Mouse (Mus musculus): ENCODE data around the gene Ech1.

Gene Ech1

DNA sequence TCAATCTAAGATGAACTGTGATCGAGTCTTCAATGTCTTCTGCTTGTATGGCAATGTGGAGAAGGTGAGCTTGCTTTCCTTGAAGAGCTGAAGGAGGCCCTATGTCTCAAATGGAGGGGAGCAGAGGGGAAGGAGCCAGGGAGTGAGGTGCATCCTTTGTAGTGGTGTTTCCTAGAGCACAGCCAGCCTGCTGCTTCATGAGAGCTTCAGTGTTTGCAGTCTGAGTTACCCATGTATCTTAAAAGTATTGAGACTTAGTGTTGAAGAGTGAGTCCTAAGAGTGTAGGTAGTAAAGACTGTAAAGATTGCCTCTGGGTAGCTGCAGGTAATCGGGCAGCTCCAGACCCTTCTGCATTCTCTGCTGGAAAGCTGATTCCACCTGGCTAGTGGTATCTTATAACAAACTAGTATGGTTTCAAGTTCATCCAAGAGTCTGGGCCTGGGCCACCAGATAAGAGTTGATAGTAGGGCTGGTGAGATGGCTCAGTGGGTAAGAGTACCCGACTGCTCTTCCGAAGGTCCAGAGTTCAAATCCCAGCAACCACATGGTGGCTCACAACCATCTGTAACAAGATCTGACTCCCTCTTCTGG lies 6.1 kb upstream of the Ech1 start:
- DNase-seq (ENCODE audit: low read depth, low spot score), result no peak

GRCm38 (mm10) chr7:28819571-28819970 lies 5.4 kb upstream of the Ech1 start:
- no peak for DNase-seq (ENCODE audit: low read depth, low spot score)

- DNase-seq (ENCODE audit: low read depth, low spot score), result no peak
These were observed 4.4 kb upstream of the Ech1 start for GRCm38 (mm10) chr7:28820358-28821260.

- DNase-seq (ENCODE audit: low read depth, low spot score), result no peak
These were observed 3.7 kb upstream of the Ech1 start for GRCm38 (mm10) chr7:28821261-28821831.

DNA sequence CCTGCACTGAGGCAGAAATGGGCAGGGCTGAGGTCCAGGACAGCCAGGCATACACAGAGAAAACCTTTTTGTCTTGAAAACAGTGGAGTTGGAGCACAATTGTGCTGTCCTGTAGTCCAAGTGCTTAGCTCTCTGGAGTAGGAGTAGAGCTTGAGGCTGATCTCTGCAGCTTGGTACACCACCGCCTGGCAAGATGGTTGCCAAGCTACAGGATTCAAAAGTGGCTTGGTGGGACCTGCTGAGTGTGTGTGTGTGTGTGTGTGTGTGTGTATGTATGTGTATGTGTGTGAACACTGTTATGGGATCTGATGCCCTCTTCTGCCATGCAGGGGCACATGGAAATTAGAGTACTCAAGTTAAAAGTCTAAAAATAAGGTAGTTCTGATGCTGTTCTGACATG lies 2.5 kb upstream of the Ech1 start:
- no peak for DNase-seq (ENCODE audit: low read depth, low spot score)

DNA sequence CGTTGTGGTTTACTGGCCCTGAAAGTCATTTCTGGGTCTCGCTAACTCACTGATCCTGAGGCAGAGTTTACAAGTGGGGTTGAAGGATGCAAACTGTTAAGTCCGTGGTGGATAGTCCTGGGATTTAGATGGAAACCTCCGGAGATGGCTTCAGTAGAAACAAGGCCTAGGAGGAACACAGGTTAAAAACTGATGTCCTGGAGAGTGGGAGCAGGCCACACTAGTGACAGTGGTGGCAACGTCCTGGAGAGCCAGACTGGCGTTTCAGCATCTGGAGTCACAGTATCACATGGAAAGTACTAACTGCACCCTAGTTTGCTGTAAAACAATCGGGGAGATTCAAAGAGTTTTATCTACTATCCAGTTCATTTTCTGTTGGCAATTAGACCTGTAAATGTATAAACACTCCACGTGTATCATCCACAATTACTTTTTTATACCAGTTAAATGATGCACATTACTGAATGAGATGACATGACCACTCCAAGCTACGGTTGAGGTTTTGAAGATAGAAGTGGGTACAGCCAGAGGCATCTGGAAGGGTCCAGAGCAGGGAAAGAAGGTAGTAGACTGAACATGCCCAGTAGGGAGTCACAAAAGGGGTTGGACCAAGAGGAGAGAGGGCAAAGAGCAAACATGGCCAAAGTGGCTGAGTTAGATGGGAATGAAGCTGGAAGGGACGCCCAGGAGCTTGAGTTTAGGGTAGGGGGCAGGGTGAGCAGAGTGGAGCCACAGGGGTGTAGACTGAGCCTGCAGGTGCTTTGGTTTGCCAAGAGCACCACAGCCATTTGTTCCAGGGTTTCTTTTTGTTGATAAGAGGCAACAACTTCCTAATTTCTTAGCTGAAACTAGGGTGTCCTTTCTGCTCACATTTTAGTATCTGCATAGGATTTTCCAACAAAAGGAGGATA lies 1.8 kb upstream of the Ech1 start:
- no peak for DNase-seq (ENCODE audit: low read depth, low spot score)

- no peak for DNase-seq (ENCODE audit: low read depth, low spot score)
These were observed 1.1 kb upstream of the Ech1 start for GRCm38 (mm10) chr7:28823932-28824331.

GRCm38 (mm10) chr7:28825686-28826401 lies 827 bp downstream of the Ech1 start:
- DNase-seq (ENCODE audit: low read depth, low spot score), result no peak

DNA sequence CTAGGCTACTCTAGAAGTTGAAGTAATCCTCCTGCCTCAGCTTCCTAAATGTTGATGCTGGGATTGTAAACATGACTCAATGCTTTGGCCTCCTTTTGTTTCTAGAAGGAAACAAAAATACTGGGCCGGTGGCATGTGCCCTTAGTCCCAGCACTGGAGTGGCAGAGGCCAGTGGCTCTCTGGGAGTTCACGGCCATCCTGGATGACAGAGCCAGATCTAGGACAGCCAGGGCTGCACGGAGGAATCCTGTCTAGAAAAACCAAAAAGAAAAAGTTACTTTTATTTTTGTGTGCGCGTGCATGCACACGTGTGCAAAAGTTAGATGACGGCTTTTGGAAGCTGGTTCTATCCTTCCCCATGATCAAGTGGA lies 1.4 kb downstream of the Ech1 start:
- DNase-seq (ENCODE audit: low read depth, low spot score), result no peak

GRCm38 (mm10) chr7:28827338-28827737 lies 2.3 kb downstream of the Ech1 start:
- no peak for DNase-seq (ENCODE audit: low read depth, low spot score)

DNA sequence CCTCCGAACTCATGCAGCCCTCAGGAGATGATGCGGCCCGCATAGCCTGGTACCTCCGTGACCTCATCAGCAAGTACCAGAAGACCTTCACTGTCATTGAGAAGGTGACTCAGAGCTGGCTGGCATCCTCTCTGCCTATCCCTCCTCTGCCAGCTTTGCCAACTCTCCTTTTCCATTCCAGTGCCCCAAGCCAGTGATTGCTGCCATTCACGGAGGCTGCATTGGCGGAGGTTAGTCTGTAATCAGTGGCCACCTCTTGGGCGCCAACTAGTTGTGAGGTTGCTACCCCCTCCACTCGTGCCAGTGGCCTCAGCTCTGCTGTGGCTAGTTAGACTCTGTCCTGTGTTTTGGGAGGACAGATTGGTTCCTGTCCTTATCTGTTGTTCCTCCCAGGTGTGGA lies 4.8 kb downstream of the Ech1 start:
- DNase-seq (ENCODE audit: low read depth, low spot score), result no peak

DNA sequence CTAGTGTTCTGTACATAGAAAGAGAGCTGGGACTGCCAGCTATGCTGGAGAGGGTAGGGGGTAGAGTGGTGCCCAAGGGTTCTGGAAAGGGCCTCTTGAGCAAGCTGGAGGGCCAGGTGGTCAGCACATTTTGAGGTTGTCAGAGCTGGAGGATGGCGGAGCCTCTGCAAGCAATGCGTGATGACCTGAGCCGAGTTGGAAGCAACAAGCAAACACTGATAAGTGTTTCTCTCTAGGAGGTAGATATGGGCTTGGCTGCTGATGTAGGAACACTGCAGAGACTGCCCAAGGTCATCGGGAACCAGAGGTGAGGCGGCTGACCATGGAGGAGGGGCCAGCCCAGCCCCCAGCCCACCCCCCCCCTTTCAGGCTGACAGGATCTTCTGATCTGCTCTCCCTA lies 6.0 kb downstream of the Ech1 start:
- DNase-seq (ENCODE audit: low read depth, low spot score), result no peak

DNA sequence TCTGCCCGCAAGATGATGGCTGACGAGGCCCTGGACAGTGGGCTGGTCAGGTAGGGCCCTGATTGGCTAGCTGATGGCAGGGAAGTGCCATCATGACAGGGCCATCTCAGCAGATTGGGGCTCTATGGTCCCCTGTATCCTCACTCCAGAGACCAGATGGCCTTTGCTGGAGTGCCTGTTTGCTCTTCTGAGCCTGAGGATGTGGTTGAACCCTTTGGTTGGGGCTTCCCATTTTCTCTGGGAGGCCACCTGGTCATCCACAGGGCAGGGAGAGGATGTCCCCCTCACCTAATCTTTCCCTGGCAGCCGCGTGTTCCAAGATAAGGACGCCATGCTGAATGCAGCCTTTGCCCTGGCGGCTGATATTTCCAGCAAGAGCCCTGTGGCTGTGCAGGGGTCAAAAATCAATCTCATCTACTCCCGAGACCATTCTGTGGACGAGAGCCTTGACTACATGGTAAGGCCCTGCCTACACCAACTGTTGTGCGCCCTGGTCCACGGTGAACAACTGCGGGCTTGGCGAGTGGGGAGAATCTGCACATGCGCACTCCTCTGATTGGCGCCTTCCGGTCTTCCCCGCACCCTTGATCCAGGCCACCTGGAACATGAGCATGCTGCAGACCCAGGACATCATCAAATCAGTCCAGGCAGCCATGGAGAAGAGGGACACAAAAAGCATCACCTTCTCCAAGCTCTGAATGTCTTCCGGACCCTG lies 6.6 kb downstream of the Ech1 start:
- DNase-seq (ENCODE audit: low read depth, low spot score), result no peak

DNA sequence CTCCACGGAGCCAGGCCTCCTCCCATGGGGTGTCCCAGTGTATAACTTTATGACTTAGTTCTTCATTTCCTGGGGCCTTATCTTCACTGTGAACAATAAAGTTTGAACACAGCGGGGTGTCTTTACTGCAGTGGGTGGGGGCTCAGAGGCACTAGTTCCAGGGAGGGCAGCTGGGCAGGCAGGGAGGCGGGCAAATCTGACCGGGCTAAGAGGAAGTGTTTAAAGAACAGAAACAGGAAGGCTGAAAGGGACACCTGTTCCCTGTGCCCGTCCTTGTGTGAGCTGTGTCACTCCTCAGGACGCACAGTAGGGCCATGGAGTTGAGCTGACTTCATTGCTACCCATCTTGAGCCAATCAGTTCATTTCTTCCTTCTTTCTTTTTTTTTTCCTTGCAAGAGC lies 7.1 kb downstream of the Ech1 start:
- DNase-seq (ENCODE audit: low read depth, low spot score), result no peak

DNA sequence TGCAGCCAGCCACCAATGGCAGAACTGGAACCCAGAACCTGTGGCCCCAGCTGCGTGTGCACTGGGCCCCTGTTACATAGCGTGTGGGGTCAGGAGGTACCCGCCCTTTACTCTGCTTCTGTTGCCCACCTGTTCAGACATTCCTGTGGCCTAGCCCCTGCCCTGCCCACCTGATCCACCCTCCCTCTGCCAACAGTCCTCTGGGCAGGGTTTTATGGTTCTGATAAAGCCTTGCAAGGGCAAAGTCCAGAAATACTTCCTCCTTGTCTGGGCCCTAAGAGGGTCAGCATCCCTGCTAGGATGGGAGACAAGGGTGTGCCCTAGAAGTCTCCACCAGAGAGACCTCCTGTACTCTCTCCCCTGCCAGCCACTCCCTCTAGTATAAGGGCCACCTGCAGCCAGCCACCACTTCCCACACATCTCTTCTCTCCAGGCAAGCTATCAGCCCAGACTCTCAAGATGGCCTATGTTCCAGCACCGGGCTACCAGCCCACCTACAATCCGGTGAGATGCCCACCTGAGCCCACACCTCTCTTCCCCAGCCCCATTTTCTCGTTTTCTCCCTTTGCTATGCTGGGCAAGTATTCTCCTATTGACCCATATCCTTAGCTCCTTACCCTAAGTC lies 8.8 kb downstream of the Ech1 start, which contains the start of gene Lgals4:
Gene Lgals4 (plus strand): TSS at position 132 of the 625 bp plus-strand sequence.
- no peak for DNase-seq (ENCODE audit: low read depth, low spot score)

DNA sequence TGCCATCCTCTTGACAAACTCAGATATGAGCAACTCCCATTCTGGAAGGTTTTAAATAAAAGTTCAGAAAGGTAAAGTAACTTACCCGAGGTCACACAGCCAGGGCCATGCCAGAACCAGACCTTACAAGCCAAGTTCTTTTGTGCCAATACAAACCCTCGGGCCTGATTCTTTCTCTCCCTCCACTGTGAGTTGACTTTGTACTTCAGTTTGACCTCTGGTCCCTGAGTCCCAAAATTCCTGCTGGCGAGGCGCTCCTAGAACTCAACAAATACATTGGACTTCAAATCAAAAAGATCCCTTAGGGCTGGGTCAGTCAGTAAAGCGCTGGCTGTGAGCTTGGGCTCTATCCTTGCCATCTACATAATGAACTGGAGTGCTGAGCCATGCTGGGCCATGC lies 11.9 kb downstream of the Ech1 start:
- no peak for DNase-seq (ENCODE audit: low read depth, low spot score)

DNA sequence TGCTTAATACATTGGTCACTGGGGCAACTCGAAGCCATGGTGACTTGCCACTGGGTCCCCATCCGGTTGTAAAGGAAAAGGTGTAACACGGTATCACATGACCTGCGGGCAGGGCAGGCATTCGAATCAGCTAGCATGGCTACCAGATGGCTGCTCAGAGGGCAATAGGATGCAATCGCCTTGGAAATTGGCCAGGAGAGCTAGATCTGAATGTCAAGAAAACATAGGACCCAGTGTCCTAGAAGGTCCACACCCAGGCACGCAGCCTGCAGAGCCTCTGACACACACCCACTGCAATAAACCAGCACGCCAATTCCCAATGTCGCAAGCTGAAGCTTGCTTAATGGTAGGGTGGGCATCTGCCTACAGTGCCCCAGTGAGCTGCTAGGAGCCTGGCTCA lies 13.3 kb downstream of the Ech1 start:
- DNase-seq (ENCODE audit: low read depth, low spot score), result no peak

DNA sequence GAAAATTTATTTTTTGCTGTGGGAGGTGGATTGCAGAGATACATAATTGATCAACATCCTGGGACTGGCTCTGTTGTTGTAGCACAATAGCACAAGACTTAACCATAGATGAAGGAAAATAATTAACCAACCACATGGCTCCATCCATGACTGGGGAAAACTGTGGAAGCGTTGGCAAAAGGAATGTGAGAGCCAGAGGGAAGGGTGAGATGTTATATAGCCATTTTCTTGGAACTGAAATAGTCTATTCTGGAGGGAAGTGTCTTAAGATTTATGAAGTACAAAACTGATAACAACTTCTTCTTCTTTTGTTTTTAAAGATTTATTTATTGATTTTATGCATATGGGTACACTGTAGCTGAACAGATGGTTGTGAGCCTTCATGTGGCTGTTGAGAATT lies 22.3 kb downstream of the Ech1 start:
- no peak for DNase-seq (ENCODE audit: low read depth, low spot score)

- DNase-seq (ENCODE audit: low read depth, low spot score), result no peak
These were observed 24.8 kb downstream of the Ech1 start for GRCm38 (mm10) chr7:28849700-28850236.

DNA sequence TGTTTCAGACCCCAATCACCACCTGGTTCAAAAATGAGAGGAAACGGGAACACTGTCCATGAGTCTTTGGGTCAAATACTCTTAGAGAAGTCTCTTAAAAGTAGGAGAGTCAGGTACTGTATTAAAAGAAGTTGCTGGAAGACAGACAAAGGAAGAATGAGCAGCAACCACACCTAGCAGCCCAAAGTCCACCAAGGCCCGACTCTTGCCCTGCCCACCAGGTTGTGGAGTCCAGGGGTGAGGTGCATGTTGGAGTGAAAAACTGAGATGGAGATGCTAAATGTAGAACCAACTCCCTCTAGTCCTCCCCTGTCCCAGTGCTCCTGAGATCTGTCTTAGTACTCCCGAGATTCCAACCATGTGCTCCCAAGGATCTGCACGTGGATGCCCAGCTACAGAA lies 25.6 kb downstream of the Ech1 start:
- no peak for DNase-seq (ENCODE audit: low read depth, low spot score)

Measured in WW6 (cell line).